Mouse (Mus musculus): Measurements from ENCODE around the gene Gzme.
"Not testable (repeated sequence)": the region's sequence is repeated elsewhere in the genome, so short reads cannot be mapped to it uniquely, and the experiment has no call there.

Gzme gene

GRCm38 (mm10) chr14:56120525-56120924 is at the start of gene Gzme:
Gene Gzme (minus strand): TSS chr14:56120625.
- DNase-seq (ENCODE audit: low spot score in 2 of 2), result no peak

- peak; percentile 18 to 58 for DNase-seq (ENCODE audit: low spot score in 2 of 2)
Observed at GRCm38 (mm10) chr14:56168009-56168408, 47.6 kb upstream of the Gzme start.

GRCm38 (mm10) chr14:56162109-56162508 is 41.7 kb upstream of the Gzme start:
- no peak for DNase-seq (ENCODE audit: low spot score in 2 of 2)

- DNase-seq (ENCODE audit: low spot score in 2 of 2), result not testable (repeated sequence)
Observed at GRCm38 (mm10) chr14:56159479-56159878, 39.1 kb upstream of the Gzme start, which contains the start of gene Gzmg. Gene Gzmg (minus strand): TSS chr14:56159579.

GRCm38 (mm10) chr14:56155340-56155739 is 34.9 kb upstream of the Gzme start:
- no peak for DNase-seq (ENCODE audit: low spot score in 2 of 2)

- not testable (repeated sequence) for DNase-seq (ENCODE audit: low spot score in 2 of 2)
Observed at GRCm38 (mm10) chr14:56133675-56134074, 13.2 kb upstream of the Gzme start.

GRCm38 (mm10) chr14:56132508-56132907 is 12.1 kb upstream of the Gzme start, which contains the start of gene Gzmd:
Gene Gzmd (minus strand): TSS chr14:56132608.
- DNase-seq (ENCODE audit: low spot score in 2 of 2), result not testable (repeated sequence)

GRCm38 (mm10) chr14:56128341-56128740 is 7.9 kb upstream of the Gzme start:
- no peak for DNase-seq (ENCODE audit: low spot score in 2 of 2)

- DNase-seq (ENCODE audit: low spot score in 2 of 2), result no peak
Observed at GRCm38 (mm10) chr14:56123516-56123915, 3.1 kb upstream of the Gzme start.

- DNase-seq (ENCODE audit: low spot score in 2 of 2), result not testable (repeated sequence)
Observed at GRCm38 (mm10) chr14:56115531-56116310, 4.7 kb downstream of the Gzme start.

GRCm38 (mm10) chr14:56105447-56106180 is 14.8 kb downstream of the Gzme start:
- DNase-seq (ENCODE audit: low spot score in 2 of 2), result no peak

- DNase-seq (ENCODE audit: low spot score in 2 of 2), result no peak
Observed at GRCm38 (mm10) chr14:56105016-56105415, 15.4 kb downstream of the Gzme start.

- DNase-seq (ENCODE audit: low spot score in 2 of 2), result no peak
Observed at GRCm38 (mm10) chr14:56103452-56103851, 17.0 kb downstream of the Gzme start.

- no peak for DNase-seq (ENCODE audit: low spot score in 2 of 2)
Observed at GRCm38 (mm10) chr14:56102386-56102785, 18.0 kb downstream of the Gzme start, which contains the start of gene Ctsg. Gene Ctsg (minus strand): TSS chr14:56102574.

- no peak for DNase-seq (ENCODE audit: low spot score in 2 of 2)
Observed at GRCm38 (mm10) chr14:56098940-56099339, 21.5 kb downstream of the Gzme start.

GRCm38 (mm10) chr14:56097597-56097996 is 22.8 kb downstream of the Gzme start:
- no peak for DNase-seq (ENCODE audit: low spot score in 2 of 2)

- no peak for DNase-seq (ENCODE audit: low spot score in 2 of 2)
Observed at GRCm38 (mm10) chr14:56093353-56093752, 27.1 kb downstream of the Gzme start.

- no peak for DNase-seq (ENCODE audit: low spot score in 2 of 2)
Observed at GRCm38 (mm10) chr14:56086711-56087110, 33.7 kb downstream of the Gzme start.

GRCm38 (mm10) chr14:56085167-56085566 is 35.3 kb downstream of the Gzme start, which contains the start of gene Mcpt8:
Gene Mcpt8 (minus strand): TSS chr14:56085273.
- DNase-seq (ENCODE audit: low spot score in 2 of 2), result no peak

GRCm38 (mm10) chr14:56082016-56082415 is 38.4 kb downstream of the Gzme start:
- no peak for DNase-seq (ENCODE audit: low spot score in 2 of 2)
